Mouse (Mus musculus) kidney, postnatal 0 days (tissue): ENCODE results near the gene Mxra8. TPM values are rescaled to one million over a fixed set of nuclear protein-coding genes. Genes with fewer than 3 reads are reported as not detected.

Experiments used
- ATAC-seq: fragments of 200-750 bp; cut with Nextera tagmentation; replicated peaks from 2 replicates; pipeline ENCODE4 v1.8.0; 2017; ENCODE audit warnings: low read depth, moderate number of reproducible peaks, moderate TSS enrichment, moderate library complexity; ENCODE audit not compliant: low FRiP score
- DNase-seq: peaks from one replicate; pipeline ENCODE4 v3.0.0-alpha.2; 2016; ENCODE audit warnings: low spot score
- H3K27ac ChIP-seq: fragments of 300-500 bp; sonication (generic); 2 replicates; pipeline ENCODE4 v1.5.1; 2014; ENCODE audit warnings: mild to moderate bottlenecking
- H3K27me3 ChIP-seq: fragments of 300-500 bp; sonication (generic); 2 replicates; pipeline ENCODE4 v1.6.1; 2014; ENCODE audit warnings: low read length, mixed read lengths; ENCODE audit not compliant: insufficient read depth
- H3K36me3 ChIP-seq: fragments of 300-500 bp; sonication (generic); 2 replicates; pipeline ENCODE4 v1.6.1; 2014; ENCODE audit warnings: low read length, mixed read lengths; ENCODE audit not compliant: insufficient read depth
- H3K4me1 ChIP-seq: fragments of 300-500 bp; sonication (generic); replicated peaks from 2 replicates; pipeline ENCODE4 v1.6.1; 2014; ENCODE audit warnings: antibody characterized with exemption, low read length, mixed read lengths; ENCODE audit not compliant: insufficient read depth
- H3K4me2 ChIP-seq: fragments of 300-500 bp; sonication (generic); 2 replicates; pipeline ENCODE4 v1.6.1; 2014; ENCODE audit warnings: mild to moderate bottlenecking, low read length, moderate library complexity, mixed read lengths
- H3K4me3 ChIP-seq: fragments of 300-500 bp; sonication (generic); replicated peaks from 2 replicates; pipeline ENCODE4 v1.5.1; 2014; ENCODE audit warnings: low read depth, low read length
- H3K9ac ChIP-seq: fragments of 300-500 bp; sonication (generic); 2 replicates; pipeline ENCODE4 v1.6.1; 2014; ENCODE audit warnings: low read depth, low read length
- H3K9me3 ChIP-seq: fragments of 300-500 bp; sonication (generic); replicated peaks from 2 replicates; pipeline ENCODE4 v1.6.1; 2016; ENCODE audit warnings: low read length, inconsistent platforms, mixed read lengths
- CTCF ChIP-seq: IDR thresholded peaks from 2 replicates; pipeline ENCODE4 v1.5.1; 2016; ENCODE audit warnings: antibody characterized with exemption, low read depth, mild to moderate bottlenecking, moderate library complexity
- WGBS: fragments of 180-500 bp; shearing (Covaris S2); extraction: QIAGEN DNeasy Blood & Tissue Kit; methylation state at CpG from one replicate; pipeline ENCODE4 v1.1.7; 2014; 5-methylcytosine and 5-hydroxymethylcytosine counted together
- polyA plus RNA-seq: library from polyadenylated mRNA; unstranded; fragments of >200 nt; fragmentation: Nextera tagmentation; extraction: Ambion mirVana; gene quantifications from 2 replicates; pipeline ENCODE4 v1.2.1, GENCODE M21; 2015

Gene Mxra8
- polyA plus RNA-seq, 1 experiment from 2014 or later: 100 TPM

- Histone ChIP-seq H3K4me1 (0 out of 2 replicates have a peak, but pooled peaks cover 6% of the 10 kb centered on the region), H3K27ac (peak overlapping the region; percentile 36; the same call in 1 of the 2 replicates), H3K9me3 (no peaks in the 10 kb centered on the region), H3K4me3 (peak overlapping the region; percentile 72), H3K4me2 (peak overlapping the region; percentile 86), H3K36me3 (peaks cover 18% of the 10 kb centered on the region), H3K27me3 (no peaks in the 10 kb centered on the region), H3K9ac (peak overlapping the region; percentile 74)
- ATAC-seq (peak; percentile 31), DNase-seq (no peak)
- WGBS: 9% methylated on average over 22 of the region's 22 CpGs
- no peak for TF ChIP-seq CTCF
Observed at GRCm38 (mm10) chr4:155868614-155869298, 29.3 kb downstream of the Mxra8 start.

- ATAC-seq: peak; percentile 90
- Histone ChIP-seq H3K4me3 (peak within 1 kb of the TSS; percentile 72), H3K36me3 (peaks cover 20% of the 10 kb centered on the region), H3K27ac (peak within 1 kb of the TSS; percentile 36; the same call in 1 of the 2 replicates), H3K9me3 (no peaks in the 10 kb centered on the region), H3K9ac (peak within 1 kb of the TSS; percentile 74), H3K4me1 (0 out of 2 replicates have a peak, but pooled peaks cover 6% of the 10 kb centered on the region), H3K27me3 (no peaks in the 10 kb centered on the region), H3K4me2 (peak within 1 kb of the TSS; percentile 86)
- peak; percentile 53 for TF ChIP-seq CTCF
- under 1% methylated on average over 63 of the region's 63 CpGs for WGBS
- DNase-seq: peak; percentile 97
Observed at GRCm38 (mm10) chr4:155869317-155870033, 30.0 kb downstream of the Mxra8 start, which contains the start of the genes Cptp and Ints11. TSS of gene Cptp (minus strand) at chr4:155869440. TSS of gene Ints11 (plus strand) at chr4:155869546.

GRCm38 (mm10) chr4:155871404-155871803 lies 31.9 kb downstream of the Mxra8 start:
- WGBS: 88% methylated on average over 7 of the region's 7 CpGs
- Histone ChIP-seq H3K9ac (no peak overlapping the region), H3K4me2 (no peak overlapping the region), H3K4me3 (no peak overlapping the region), H3K36me3 (peaks cover 30% of the 10 kb centered on the region), H3K27ac (no peak overlapping the region), H3K9me3 (no peaks in the 10 kb centered on the region), H3K27me3 (no peaks in the 10 kb centered on the region), H3K4me1 (0 out of 2 replicates have a peak, but pooled peaks cover 6% of the 10 kb centered on the region)
- no peak for TF ChIP-seq CTCF
- no peak for DNase-seq
- ATAC-seq: no peak

GRCm38 (mm10) chr4:155883587-155883986 lies 44.1 kb downstream of the Mxra8 start:
- no peak for TF ChIP-seq CTCF
- H3K4me2 ChIP-seq: no peak overlapping the region
- H3K4me3 ChIP-seq: no peak overlapping the region
- H3K9me3 ChIP-seq: no peaks in the 10 kb centered on the region
- H3K9ac ChIP-seq: no peak overlapping the region
- DNase-seq (peak; percentile 37), ATAC-seq (no peak)
- 70% methylated on average over 3 of the region's 3 CpGs for WGBS
- H3K4me1 ChIP-seq: no peaks in the 10 kb centered on the region
- no peaks in the 10 kb centered on the region for H3K27me3 ChIP-seq
- peaks cover 38% of the 10 kb centered on the region for H3K36me3 ChIP-seq
- peak overlapping the region; percentile 75 for H3K27ac ChIP-seq

- Histone ChIP-seq H3K36me3 (peaks cover 41% of the 10 kb centered on the region), H3K27me3 (no peaks in the 10 kb centered on the region), H3K9me3 (no peaks in the 10 kb centered on the region), H3K4me3 (no peak overlapping the region), H3K27ac (no peak overlapping the region), H3K4me1 (peaks cover 10% of the 10 kb centered on the region), H3K4me2 (no peak overlapping the region), H3K9ac (no peak overlapping the region)
- DNase-seq: no peak
- ATAC-seq: no peak
- no peak for TF ChIP-seq CTCF
- WGBS: 92% methylated on average over 5 of the region's 5 CpGs
Observed at GRCm38 (mm10) chr4:155886330-155886729, 46.9 kb downstream of the Mxra8 start.

GRCm38 (mm10) chr4:155887674-155888073 lies 48.2 kb downstream of the Mxra8 start:
- Histone ChIP-seq H3K9me3 (no peaks in the 10 kb centered on the region), H3K27ac (no peak overlapping the region), H3K27me3 (no peaks in the 10 kb centered on the region), H3K9ac (no peak overlapping the region), H3K36me3 (peaks cover 41% of the 10 kb centered on the region), H3K4me1 (peaks cover 10% of the 10 kb centered on the region), H3K4me2 (no peak overlapping the region), H3K4me3 (no peak overlapping the region)
- no peak for DNase-seq
- no peak for TF ChIP-seq CTCF
- 93% methylated on average over 10 of the region's 10 CpGs for WGBS
- ATAC-seq: no peak
